Mouse (Mus musculus): ENCODE data around the gene Olfr157. TPM values are rescaled to one million over a fixed set of nuclear protein-coding genes. Genes with fewer than 3 reads are reported as not detected.
"Not testable (repeated sequence)": the region's sequence is repeated elsewhere in the genome, so short reads cannot be mapped to it uniquely, and the experiment has no call there.

Gene Olfr157
- polyA plus RNA-seq, 1 experiment: not detected

GRCm38 (mm10) chr4:43859886-43860285 lies 19.9 kb upstream of the Olfr157 start:
- no peak for DNase-seq (ENCODE audit: low read depth)
- TF ChIP-seq POLR2A (IDR thresholded peaks at IDR 0.05; ENCODE audit: borderline replicate concordance, extremely low read depth, insufficient read depth, insufficient read length, poor library complexity, severe bottlenecking) (no peak), CTCF (IDR thresholded peaks at IDR 0.05; ENCODE audit: borderline replicate concordance, extremely low read depth, insufficient read depth, insufficient read length) (no peak)

DNA sequence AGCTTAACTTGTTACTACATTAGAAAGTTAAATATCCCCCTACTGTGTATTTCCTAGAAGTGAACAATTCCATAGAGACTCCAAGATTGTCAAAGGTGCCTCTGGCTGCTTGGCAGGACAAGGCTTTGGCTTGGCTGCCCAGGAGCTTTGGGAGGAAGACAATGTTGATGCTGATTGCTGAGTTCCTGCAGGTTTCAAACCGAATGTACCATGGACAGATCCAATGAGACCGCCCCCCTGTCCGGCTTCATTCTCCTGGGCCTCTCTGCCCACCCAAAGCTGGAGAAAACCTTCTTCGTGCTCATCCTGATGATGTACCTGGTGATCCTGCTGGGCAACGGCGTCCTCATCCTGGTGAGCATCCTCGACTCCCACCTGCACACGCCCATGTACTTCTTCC lies 14.1 kb upstream of the Olfr157 start:
- TF ChIP-seq CTCF (IDR thresholded peaks at IDR 0.05; ENCODE audit: borderline replicate concordance, extremely low read depth, insufficient read depth, insufficient read length): no peak
- no peak for TF ChIP-seq POLR2A (IDR thresholded peaks at IDR 0.05; ENCODE audit: borderline replicate concordance, extremely low read depth, insufficient read depth, insufficient read length, poor library complexity, severe bottlenecking)
- DNase-seq (ENCODE audit: low read depth): no peak

DNA sequence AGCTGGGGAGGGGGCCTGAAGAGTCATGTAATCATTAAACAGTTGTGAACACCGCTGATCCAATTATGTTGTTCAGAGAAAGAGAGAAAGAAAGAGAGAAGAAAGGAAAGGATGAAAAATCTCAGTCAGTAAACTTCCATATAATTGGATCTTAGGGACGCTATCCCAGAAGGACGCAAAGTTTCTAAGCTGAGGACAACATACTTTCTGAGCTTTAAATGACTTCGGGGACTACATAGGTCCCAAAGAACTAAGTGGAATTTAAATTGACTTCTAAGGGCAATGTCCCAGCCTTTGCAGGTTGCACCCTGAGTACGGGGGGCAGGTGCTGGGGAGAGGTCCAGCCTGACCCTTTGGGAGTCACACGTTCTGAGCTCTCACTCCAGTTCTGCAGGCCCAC lies 11.3 kb upstream of the Olfr157 start, which contains the start of gene Olfr155:
Gene Olfr155 (plus strand): TSS at position 301 of the 400 bp plus-strand sequence.
- no peak for DNase-seq (ENCODE audit: low read depth)
- no peak for TF ChIP-seq CTCF (IDR thresholded peaks at IDR 0.05; ENCODE audit: borderline replicate concordance, extremely low read depth, insufficient read depth, insufficient read length)
- no peak for TF ChIP-seq POLR2A (IDR thresholded peaks at IDR 0.05; ENCODE audit: borderline replicate concordance, extremely low read depth, insufficient read depth, insufficient read length, poor library complexity, severe bottlenecking)

- no peak for DNase-seq (ENCODE audit: low read depth)
- TF ChIP-seq CTCF (IDR thresholded peaks at IDR 0.05; ENCODE audit: borderline replicate concordance, extremely low read depth, insufficient read depth, insufficient read length) (no peak), POLR2A (IDR thresholded peaks at IDR 0.05; ENCODE audit: borderline replicate concordance, extremely low read depth, insufficient read depth, insufficient read length, poor library complexity, severe bottlenecking) (no peak)
Observed at GRCm38 (mm10) chr4:43838326-43838725, 1.7 kb downstream of the Olfr157 start.

GRCm38 (mm10) chr4:43834749-43835148 lies 5.3 kb downstream of the Olfr157 start:
- no peak for DNase-seq (ENCODE audit: low read depth)
- TF ChIP-seq CTCF (IDR thresholded peaks at IDR 0.05; ENCODE audit: borderline replicate concordance, extremely low read depth, insufficient read depth, insufficient read length): no peak
- no peak for TF ChIP-seq POLR2A (IDR thresholded peaks at IDR 0.05; ENCODE audit: borderline replicate concordance, extremely low read depth, insufficient read depth, insufficient read length, poor library complexity, severe bottlenecking)

GRCm38 (mm10) chr4:43833752-43834151 lies 6.2 kb downstream of the Olfr157 start:
- TF ChIP-seq POLR2A (IDR thresholded peaks at IDR 0.05; ENCODE audit: borderline replicate concordance, extremely low read depth, insufficient read depth, insufficient read length, poor library complexity, severe bottlenecking): no peak
- no peak for TF ChIP-seq CTCF (IDR thresholded peaks at IDR 0.05; ENCODE audit: borderline replicate concordance, extremely low read depth, insufficient read depth, insufficient read length)

DNA sequence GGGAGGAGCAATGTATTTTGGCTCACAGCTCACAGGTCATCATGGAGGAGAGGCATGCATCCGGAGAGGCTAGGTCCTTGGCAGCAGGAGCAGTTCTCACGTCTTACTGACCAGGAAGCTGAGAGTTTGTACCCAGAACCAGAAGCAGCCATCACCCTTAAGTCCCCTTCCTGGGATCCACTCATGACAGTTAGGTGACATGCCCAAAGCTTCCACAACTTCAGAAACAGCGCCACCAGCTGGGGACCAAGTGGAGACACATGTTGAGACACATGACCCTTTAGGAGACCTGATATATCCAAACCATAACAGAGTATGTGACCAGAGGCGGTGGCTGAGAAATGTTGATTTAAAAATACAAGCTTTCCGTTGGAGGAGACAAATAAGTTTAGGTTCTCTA lies 8.0 kb downstream of the Olfr157 start:
- TF ChIP-seq CTCF (IDR thresholded peaks at IDR 0.05; ENCODE audit: borderline replicate concordance, extremely low read depth, insufficient read depth, insufficient read length) (no peak), POLR2A (IDR thresholded peaks at IDR 0.05; ENCODE audit: borderline replicate concordance, extremely low read depth, insufficient read depth, insufficient read length, poor library complexity, severe bottlenecking) (no peak)
- DNase-seq (ENCODE audit: low read depth): no peak

More at GRCm38 (mm10) chr4:43833752-43834151, 6.2 kb downstream of the Olfr157 start:
- no peak for DNase-seq (ENCODE audit: low read depth)

DNA sequence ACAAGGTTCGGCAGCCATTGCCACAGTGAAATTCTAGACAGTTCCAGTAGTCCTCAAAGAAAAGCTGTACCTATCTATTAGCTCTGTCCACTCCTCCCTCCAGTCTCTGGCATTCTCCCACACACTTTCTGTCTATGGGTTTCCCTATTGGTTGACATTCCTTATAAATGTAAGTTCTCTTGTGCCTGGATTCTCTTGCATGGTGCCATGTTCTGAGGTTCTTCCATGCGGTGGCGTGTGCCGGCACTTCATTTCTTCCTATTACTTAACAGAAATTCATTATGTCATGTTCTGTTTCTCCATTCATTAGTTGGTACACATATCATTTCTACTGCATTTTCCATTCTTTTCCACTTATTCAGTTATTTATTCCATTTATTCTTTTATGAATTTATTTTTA lies 11.2 kb downstream of the Olfr157 start:
- TF ChIP-seq CTCF (IDR thresholded peaks at IDR 0.05; ENCODE audit: borderline replicate concordance, extremely low read depth, insufficient read depth, insufficient read length) (no peak), POLR2A (IDR thresholded peaks at IDR 0.05; ENCODE audit: borderline replicate concordance, extremely low read depth, insufficient read depth, insufficient read length, poor library complexity, severe bottlenecking) (no peak)
- no peak for DNase-seq (ENCODE audit: low read depth)

DNA sequence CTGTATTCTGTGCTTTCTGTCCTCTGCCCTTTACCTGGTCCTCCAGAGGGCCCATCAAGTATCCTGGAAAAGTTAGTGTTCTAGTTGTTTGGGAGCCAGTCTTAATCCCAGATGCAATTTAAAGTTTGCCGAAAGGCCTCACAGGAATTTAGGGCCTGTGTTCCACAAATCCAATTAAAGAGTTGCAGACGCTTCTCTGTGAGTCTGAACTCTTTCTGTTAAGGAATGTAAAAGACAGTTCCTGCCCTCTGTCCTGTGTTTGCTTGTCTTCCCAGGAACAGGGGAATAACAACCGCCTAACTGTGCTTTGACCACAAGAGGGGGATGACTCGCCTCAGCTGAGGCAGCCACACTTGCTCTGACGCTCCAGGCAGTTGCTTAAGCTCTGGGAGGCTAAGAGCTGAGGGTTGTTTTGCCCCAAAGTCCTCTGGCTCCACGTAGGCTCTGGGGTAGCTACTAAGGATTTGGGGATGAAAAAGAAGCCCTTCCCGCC lies 16.1 kb downstream of the Olfr157 start, which contains the start of gene Olfr156:
Gene Olfr156 (minus strand): TSS at position 51 of the 493 bp plus-strand sequence.
- peak; percentile 61 for DNase-seq (ENCODE audit: low read depth)
- TF ChIP-seq POLR2A (IDR thresholded peaks at IDR 0.05; ENCODE audit: borderline replicate concordance, extremely low read depth, insufficient read depth, insufficient read length, poor library complexity, severe bottlenecking) (no peak), CTCF (IDR thresholded peaks at IDR 0.05; ENCODE audit: borderline replicate concordance, extremely low read depth, insufficient read depth, insufficient read length) (peak; percentile 62; the same call in 1 of the 2 replicates)

- TF ChIP-seq POLR2A (IDR thresholded peaks at IDR 0.05; ENCODE audit: borderline replicate concordance, extremely low read depth, insufficient read depth, insufficient read length, poor library complexity, severe bottlenecking): no peak
- no peak for DNase-seq (ENCODE audit: low read depth)
Observed at GRCm38 (mm10) chr4:43822896-43823550, 17.0 kb downstream of the Olfr157 start.

GRCm38 (mm10) chr4:43798936-43799335 lies 41.1 kb downstream of the Olfr157 start:
- TF ChIP-seq POLR2A (IDR thresholded peaks at IDR 0.05; ENCODE audit: borderline replicate concordance, extremely low read depth, insufficient read depth, insufficient read length, poor library complexity, severe bottlenecking) (no peak), CTCF (IDR thresholded peaks at IDR 0.05; ENCODE audit: borderline replicate concordance, extremely low read depth, insufficient read depth, insufficient read length) (no peak)
- DNase-seq (ENCODE audit: low read depth): no peak

GRCm38 (mm10) chr4:43795844-43796243 lies 44.2 kb downstream of the Olfr157 start:
- not testable (repeated sequence) for DNase-seq (ENCODE audit: low read depth)
